Mouse (Mus musculus) adrenal gland, adult (tissue): Measurements from ENCODE around the gene Mob1a.

Experiments used
- DNase-seq, 2 experiments: peaks; one replicate each; pipeline ENCODE4 v3.0.0; 2022 to 2023; ENCODE audit warnings: low spot score in 1 of 2; ENCODE audit not compliant: inconsistent age in 2 of 2

Gene Mob1a

GRCm38 (mm10) chr6:83325525-83326393, at the start of gene Mob1a, which contains the start of gene Mthfd2:
Gene Mob1a (plus strand): TSS chr6:83326016.
Gene Mthfd2 (minus strand): TSS chr6:83325908.
- DNase-seq = peak; percentile 96 to 99

DNA sequence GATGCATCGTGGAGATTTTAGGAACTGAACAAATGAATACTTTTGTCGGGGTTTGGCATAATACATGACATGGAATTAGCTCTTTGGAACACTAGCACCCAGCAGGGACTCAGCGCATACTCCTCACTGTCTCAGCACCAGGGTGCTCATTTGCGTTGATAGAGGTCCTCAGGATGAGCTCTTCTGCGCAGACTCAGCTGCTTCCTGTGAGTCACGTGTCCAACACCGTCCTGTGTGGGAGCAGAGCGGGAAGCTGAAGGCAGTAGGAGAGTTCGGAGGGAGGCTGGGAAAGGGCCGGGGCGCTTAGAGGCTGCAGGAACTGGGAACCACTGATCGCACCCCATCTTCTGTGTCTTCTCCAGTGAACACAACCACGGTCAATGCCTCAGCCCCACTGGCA, 48.7 kb upstream of the Mob1a start:
- no peak for DNase-seq

GRCm38 (mm10) chr6:83278881-83279280, 46.9 kb upstream of the Mob1a start:
- peak; percentile 32 to 78 for DNase-seq

DNA sequence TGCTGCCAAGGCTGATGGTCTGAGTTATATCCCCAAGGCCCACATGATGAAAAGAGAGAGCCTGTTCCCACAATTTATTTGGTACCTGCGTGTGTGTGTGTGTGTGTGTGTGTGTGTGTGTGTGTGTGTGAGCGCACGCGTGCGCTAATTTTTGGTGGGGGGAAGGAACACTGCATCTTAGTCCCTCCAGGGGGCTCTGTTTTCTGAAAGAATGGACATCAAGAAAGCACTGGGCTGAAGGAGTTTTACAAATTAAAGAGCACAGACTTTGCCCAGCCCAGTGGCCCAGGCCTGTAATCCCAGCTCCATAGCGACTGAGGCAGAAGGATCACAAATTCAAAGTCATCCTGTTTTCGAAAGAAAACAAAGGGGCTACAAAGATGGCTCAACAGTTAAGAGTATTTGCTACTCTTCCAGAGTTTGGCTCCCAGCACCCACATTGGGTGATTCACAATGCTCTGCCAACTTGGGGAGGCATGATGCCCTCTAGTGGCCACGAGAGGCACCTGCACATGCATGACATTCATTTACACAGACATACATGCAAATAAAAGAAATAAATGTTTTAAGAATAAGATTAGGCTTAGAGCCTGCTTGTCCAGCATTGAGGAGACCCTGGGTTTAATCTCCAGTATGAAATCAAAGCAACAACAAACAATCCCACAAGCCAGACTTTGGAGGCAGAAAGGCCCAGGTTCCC, 45.4 kb upstream of the Mob1a start:
- DNase-seq = peak in 1 of 2 experiments; percentile 57

DNA sequence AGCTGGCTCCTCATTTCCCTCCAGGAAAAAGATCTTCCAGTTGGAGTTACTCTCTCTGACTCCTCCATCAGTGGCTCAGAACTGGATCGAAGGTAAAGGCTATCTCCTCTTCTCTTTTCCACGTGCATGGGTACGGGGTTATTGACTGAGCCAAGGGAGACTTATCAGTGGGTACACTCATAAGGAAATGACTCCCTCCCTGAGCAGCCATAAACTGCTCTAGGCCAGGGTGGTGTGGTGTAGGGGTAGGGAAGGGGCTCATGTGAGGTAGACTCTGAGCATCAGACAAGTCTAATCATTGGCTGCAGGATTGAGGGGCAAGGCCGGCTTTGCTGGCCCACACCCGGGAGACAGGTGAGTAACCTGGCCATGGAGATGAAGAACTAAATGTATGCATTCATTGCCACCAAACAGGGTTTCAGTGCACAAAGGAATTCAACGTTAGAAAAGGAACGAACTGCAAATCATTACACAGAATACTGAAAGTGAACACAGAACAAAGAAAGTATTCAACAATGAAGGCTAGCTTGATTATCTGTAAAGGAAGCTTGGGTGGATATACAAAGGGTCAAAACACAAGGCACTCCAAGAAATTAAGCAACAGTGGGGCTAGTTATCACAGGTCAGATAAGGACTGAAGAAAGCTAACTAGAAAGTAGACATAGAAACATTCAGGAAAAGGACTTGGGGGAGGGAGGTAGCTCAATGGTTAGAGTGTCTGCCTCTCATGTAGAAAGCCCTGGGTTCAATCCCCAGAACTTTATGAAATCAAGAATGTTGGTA, 25.2 kb upstream of the Mob1a start:
- no peak for DNase-seq

DNA sequence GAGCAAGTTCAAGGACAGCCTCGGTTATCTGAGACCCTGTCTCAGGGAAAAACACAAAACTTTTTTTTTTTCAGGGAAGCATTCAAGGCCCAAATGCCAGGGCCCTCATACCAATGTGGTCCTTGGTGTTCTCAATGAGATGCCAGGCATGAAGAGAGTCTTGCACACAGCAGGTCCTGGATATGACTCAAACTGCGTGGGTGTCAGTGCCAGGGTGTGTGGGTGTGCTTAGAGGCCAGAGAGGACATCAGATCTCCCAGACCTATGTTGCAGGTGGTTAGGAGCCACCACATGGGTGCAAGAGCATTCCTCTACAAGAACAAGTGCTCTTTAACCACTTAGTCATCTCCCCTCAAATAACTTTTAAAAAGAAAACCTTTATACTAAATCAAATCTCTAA, 24.5 kb upstream of the Mob1a start:
- peak in 1 of 2 experiments; percentile 35 for DNase-seq

DNA sequence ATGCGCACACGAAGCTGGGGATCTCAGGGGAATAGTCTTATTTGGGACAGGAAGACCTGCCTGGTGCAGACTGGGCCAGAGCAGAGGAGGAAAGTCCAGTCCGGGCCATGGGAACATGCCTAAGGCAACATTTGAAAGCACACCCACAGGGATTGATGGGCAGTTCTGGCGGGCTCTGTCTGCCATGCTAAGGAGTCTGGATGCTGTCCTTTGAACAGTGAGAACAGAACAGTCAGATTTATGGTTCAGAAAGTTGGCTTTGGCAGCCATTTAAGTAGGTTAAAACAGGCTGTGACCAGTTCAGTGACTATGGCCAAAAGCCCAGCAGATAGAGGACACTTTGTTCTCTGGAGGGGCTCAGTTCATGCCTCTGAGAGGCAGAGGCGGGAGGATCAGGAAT, 23.6 kb upstream of the Mob1a start:
- peak; percentile 46 to 78 for DNase-seq

DNA sequence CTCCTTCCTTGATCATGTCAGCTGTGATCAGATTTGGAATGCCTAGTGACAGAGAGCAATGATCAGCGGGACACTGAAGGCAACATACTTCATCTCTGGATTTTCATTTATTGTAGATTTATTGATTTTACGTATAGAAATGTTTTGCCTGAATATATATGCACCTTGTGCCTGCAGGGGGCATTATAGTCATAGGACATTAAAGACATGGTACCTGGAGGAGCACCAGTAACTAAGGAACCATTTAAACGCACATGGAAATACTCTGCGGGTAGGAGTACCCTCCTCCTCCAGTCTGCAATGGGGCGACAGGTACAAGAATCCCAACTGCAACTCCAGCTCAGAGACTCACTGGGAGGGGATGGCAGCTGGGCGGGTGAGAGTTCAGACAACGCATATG, 16.8 kb upstream of the Mob1a start:
- no peak for DNase-seq

GRCm38 (mm10) chr6:83311206-83311605, 14.6 kb upstream of the Mob1a start:
- no peak for DNase-seq

GRCm38 (mm10) chr6:83312021-83312420, 13.8 kb upstream of the Mob1a start:
- no peak for DNase-seq

DNA sequence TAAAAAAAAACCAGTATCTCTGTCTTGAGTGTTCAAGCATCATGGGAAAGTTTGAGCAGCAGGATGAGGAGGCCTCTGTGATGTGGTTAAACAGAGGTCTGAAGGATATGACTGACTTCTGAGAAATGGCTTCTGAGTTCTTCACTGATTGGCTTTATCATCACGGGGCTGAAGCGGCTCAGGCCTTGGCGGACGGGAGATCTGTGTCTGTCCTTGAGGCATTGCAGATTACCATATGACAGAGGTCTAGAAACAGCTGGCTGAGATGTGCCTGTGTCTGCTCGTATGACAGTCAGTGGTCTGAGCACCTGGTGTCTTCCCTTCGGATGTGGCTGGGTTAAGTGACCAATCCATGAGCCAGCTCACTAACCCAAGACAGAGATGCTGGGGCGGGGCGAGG, 13.3 kb upstream of the Mob1a start:
- peak; percentile 41 to 73 for DNase-seq

- no peak for DNase-seq
Observed at GRCm38 (mm10) chr6:83315293-83315692, 10.5 kb upstream of the Mob1a start.

DNA sequence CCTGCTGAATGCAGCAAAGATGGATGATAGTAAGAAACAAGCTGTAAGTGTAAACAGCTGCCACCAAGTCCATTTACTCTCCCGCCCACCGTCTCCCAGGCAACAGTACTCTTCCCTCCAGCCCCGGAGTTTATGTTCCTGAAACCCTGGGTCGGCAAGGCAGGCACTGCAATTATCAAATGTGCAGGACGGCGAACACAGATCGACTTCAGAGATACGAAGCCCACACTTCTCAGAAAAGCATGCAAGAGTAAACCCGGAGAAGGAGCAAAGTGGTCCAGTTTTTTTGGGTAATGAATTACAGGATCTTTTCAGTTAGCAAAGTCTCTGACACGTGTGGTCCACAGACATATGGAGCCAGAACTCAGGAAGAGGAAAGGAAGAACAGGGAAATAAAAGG, 9.8 kb upstream of the Mob1a start:
- DNase-seq = no peak

DNA sequence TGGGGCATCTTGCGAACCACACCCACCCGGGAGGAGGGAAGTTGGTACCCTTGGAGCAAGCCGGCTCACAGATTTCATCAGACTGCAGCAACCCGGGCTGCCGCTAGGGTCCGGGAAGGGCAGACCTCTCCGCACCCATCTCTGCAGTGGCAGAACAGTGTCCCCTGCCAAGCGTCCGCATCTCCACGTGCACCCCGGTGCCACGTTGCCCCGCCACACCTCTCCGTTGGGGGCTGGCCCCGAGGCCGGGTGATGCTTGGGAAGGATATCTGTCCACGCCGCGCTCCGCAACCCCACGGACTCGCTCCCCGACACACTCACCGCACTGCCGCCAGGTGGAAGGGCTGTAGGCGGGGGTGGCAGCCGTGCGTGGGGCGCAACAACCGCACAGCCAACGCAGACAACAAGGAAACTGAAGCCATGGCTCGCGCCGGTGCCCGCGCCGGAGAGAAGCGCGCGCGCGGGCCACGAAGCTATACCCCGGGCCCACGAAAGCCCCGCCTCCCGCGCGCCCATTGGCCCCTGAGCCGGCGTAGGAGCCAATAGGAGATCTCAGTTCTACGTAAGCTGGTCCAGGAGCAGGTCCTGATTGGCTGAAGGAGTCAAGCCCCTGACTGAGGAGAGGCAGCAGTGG, 8.6 kb upstream of the Mob1a start:
- DNase-seq = peak; percentile 92 to 95

GRCm38 (mm10) chr6:83321927-83322326, 3.9 kb upstream of the Mob1a start:
- no peak for DNase-seq

GRCm38 (mm10) chr6:83322794-83323193, 3.0 kb upstream of the Mob1a start:
- no peak for DNase-seq

GRCm38 (mm10) chr6:83323652-83324419, 2.0 kb upstream of the Mob1a start:
- no peak for DNase-seq

DNA sequence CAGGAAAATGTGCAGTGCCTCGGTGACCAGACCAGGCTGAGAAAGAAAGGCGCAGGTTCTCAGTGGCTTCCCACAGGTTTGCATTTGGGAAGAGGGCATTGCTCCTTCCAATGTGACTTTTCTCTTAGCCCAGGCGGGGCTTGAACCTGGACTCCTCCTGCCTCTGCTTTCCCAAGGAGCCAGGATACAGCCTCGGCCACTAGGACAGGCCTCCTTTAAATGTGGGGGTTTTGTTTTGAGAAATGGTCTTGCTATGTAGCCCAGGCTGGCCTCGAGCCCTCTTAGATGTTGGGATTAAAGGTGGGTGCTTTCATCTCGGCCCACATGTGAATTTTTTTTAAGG, 549 bp downstream of the Mob1a start:
- DNase-seq = no peak

GRCm38 (mm10) chr6:83326761-83327160, 945 bp downstream of the Mob1a start:
- DNase-seq = no peak

DNA sequence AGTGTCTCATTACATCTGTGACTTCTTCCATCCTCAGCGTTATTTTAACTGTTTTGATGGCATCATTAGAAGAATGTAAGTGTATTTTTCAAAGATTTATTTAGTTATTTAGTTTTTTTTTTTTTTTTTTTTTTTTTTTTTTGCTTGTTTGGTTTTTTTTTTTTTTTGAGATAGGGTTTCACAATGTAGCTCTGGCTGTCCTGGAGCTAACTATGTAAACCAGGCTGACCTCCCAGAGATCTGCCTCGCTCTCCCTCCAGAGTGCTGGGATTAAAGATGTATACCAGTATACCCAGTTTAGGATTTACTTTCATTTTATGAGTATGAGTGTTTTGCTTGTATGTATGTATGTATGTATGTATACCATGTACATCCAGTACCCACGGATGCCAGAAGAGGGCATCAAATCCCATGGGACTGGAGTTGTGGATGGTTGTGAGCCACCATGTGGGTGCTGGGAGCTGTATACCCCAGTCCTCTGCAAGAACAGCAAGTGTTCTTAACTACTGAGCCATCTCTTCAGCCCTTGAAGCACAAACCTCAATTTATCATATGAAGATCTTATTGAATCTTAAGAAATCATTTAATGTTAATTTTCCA, 1.9 kb downstream of the Mob1a start:
- no peak for DNase-seq
